Mouse (Mus musculus) lung, postnatal 0 days (tissue): ENCODE data around the gene Spata25.

Source experiments
- CTCF ChIP-seq: IDR thresholded peaks from 2 replicates; pipeline ENCODE4 v1.5.1; 2016; ENCODE audit warnings: antibody characterized with exemption, mild to moderate bottlenecking
- EP300 ChIP-seq: IDR thresholded peaks from 2 replicates; pipeline ENCODE4 v1.6.1; 2016; ENCODE audit warnings: antibody characterized with exemption, mild to moderate bottlenecking, control low read depth

DNA sequence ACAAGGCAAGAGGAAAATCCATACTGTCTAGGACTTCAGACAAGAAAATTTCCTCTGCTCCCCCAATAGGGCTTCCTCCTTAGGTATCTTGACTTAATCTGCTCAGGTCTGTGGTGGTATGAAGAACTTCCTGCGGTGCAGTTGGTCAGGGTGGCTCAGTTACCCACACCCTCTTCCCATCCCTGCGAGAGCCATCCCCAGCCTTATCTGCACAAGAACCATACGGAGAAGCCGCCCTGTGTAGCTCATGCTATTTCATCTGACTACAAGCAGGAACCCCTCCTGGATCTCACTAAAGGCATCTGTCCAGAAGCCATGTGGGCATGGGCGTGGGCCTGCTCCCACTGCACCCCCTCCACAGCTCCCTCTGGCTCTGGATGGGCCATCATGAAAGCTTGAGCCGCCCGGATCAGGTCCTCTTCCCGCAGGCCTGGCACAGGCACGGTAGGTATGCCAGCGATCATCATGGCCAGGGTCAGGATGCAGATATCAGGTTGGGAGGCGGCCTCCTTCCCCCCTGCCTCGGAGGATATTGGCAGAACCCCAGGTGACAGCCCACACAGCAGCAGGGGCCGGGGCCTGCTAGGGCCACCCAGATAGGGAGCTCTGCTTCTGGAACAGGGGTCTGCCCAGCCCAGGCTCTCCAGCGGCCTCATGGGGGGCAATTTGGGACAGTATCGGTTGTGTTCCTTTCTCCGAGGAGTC is 1.0 kb downstream of the Spata25 start:
- TF ChIP-seq CTCF (no peak), EP300 (no peak)
